In genomic region chr7:36656401-36656800, GRCm38 (mm10) we compare ENCODE assay signal across 31 mouse cellular contexts. TPM values are rescaled to one million over a fixed set of nuclear protein-coding genes. Genes with fewer than 3 reads are reported as not detected.
"Had no signal": no experiment of that assay in that cellular context is flagged by ENCODE, and none has a peak within 500 bp of the region (broad histone marks: within the 10 kb centered on the region; RNA-seq: fewer than 3 reads in every experiment).

No protein-coding gene starts in this region.

- ATAC-seq: liver, embryonic 12.5 days; liver, postnatal 0 days; lung, postnatal 0 days; midbrain, embryonic 15.5 days; midbrain, embryonic 16.5 days had no signal

- DNase-seq: left cerebral cortex, postnatal 4 days; liver; liver, embryonic 13.5 days; liver, postnatal 0 days; lung, adult 18-20 months; lung, adult 2 months; lung, embryonic 14.5 days; lung, postnatal 10 days; lung, postnatal 14 days; lung, postnatal 36 days; lung, postnatal 4 days; midbrain, embryonic 14.5 days had no signal

- H3K9me3 ChIP-seq: limb, embryonic 10.5 days; limb, embryonic 12.5 days; limb, embryonic 13.5 days; limb, embryonic 15.5 days; liver, embryonic 12.5 days; liver, embryonic 13.5 days; liver, embryonic 15.5 days; lung, embryonic 15.5 days; midbrain, embryonic 10.5 days; midbrain, embryonic 12.5 days; midbrain, embryonic 15.5 days; neural tube, embryonic 12.5 days had no signal

- H3K4me1 ChIP-seq: liver, embryonic 12.5 days; liver, embryonic 13.5 days; liver, embryonic 15.5 days; lung, embryonic 15.5 days; megakaryocyte, embryonic 14.5 days; midbrain, embryonic 12.5 days; midbrain, embryonic 15.5 days had no signal

- H3K27me3 ChIP-seq: limb, embryonic 12.5 days; limb, embryonic 13.5 days; limb, embryonic 15.5 days; liver, embryonic 12.5 days; liver, embryonic 13.5 days; liver, embryonic 15.5 days; lung, embryonic 15.5 days; megakaryocyte, embryonic 14.5 days; midbrain, embryonic 15.5 days; neural tube, embryonic 12.5 days had no signal

- H3K4me2 ChIP-seq: limb, embryonic 12.5 days; limb, embryonic 13.5 days; limb, embryonic 15.5 days; liver, embryonic 11.5 days; liver, embryonic 12.5 days; liver, embryonic 13.5 days; liver, embryonic 15.5 days; lung, embryonic 14.5 days; lung, embryonic 15.5 days; midbrain, embryonic 12.5 days; midbrain, embryonic 15.5 days; neural tube, embryonic 12.5 days had no signal

- H3K27ac ChIP-seq: left cerebral cortex, adult 2 months; limb, embryonic 10.5 days; limb, embryonic 12.5 days; limb, embryonic 13.5 days; limb, embryonic 15.5 days; liver, embryonic 12.5 days; liver, embryonic 13.5 days; liver, embryonic 14.5 days; liver, embryonic 15.5 days; lung, embryonic 15.5 days; macrophage; midbrain, embryonic 10.5 days; midbrain, embryonic 12.5 days; midbrain, embryonic 15.5 days; neural tube, embryonic 12.5 days had no signal

- H3K4me3 ChIP-seq: left cerebral cortex, adult 2 months; limb, embryonic 10.5 days; limb, embryonic 12.5 days; limb, embryonic 13.5 days; limb, embryonic 15.5 days; liver, embryonic 12.5 days; liver, embryonic 13.5 days; liver, embryonic 15.5 days; lung, embryonic 15.5 days; megakaryocyte, embryonic 14.5 days; midbrain, embryonic 10.5 days; midbrain, embryonic 12.5 days; midbrain, embryonic 15.5 days; myocyte; neural tube, embryonic 12.5 days had no signal

- H3K36me3 ChIP-seq: limb, embryonic 10.5 days; limb, embryonic 12.5 days; limb, embryonic 13.5 days; limb, embryonic 15.5 days; liver, embryonic 12.5 days; liver, embryonic 13.5 days; liver, embryonic 15.5 days; lung, embryonic 15.5 days; midbrain, embryonic 10.5 days; midbrain, embryonic 12.5 days; midbrain, embryonic 15.5 days; neural tube, embryonic 12.5 days had no signal

- H3K9ac ChIP-seq: limb, embryonic 12.5 days; limb, embryonic 13.5 days; limb, embryonic 15.5 days; liver, embryonic 12.5 days; liver, embryonic 13.5 days; liver, embryonic 14.5 days; liver, embryonic 15.5 days; liver, postnatal 0 days; lung, embryonic 14.5 days; lung, embryonic 15.5 days; midbrain, embryonic 12.5 days; midbrain, embryonic 15.5 days; neural tube, embryonic 12.5 days had no signal

RNA-seq across cellular contexts. Expression of gene Tshz3, which starts 41.5 kb away (rescaled TPM):
- polyA plus RNA-seq: macrophage had no signal
